Mouse (Mus musculus) lung, embryonic 15.5 days (tissue): ENCODE data around the gene Tctn3. TPM values are rescaled to one million over a fixed set of nuclear protein-coding genes. Genes with fewer than 3 reads are reported as not detected.
"Not testable (repeated sequence)": the region's sequence is repeated elsewhere in the genome, so short reads cannot be mapped to it uniquely, and the experiment has no call there.

Source experiments
- ATAC-seq: fragments of 200-750 bp; cut with Nextera tagmentation; 2 replicates; pipeline ENCODE4 v1.8.0; 2017; ENCODE audit warnings: moderate number of reproducible peaks, borderline replicate concordance; ENCODE audit not compliant: low FRiP score, low TSS enrichment; ENCODE audit errors: extremely low read depth
- H3K27ac ChIP-seq: fragments of 300-500 bp; sonication (generic); 2 replicates; pipeline ENCODE4 v1.5.1; 2015; ENCODE audit warnings: moderate library complexity, mild to moderate bottlenecking, inconsistent platforms
- H3K27me3 ChIP-seq: fragments of 300-500 bp; sonication (generic); 2 replicates; pipeline ENCODE4 v1.6.1; 2015; ENCODE audit warnings: inconsistent platforms
- H3K36me3 ChIP-seq: fragments of 300-500 bp; sonication (generic); 2 replicates; pipeline ENCODE4 v1.6.1; 2015; ENCODE audit warnings: inconsistent platforms
- H3K4me1 ChIP-seq: fragments of 300-500 bp; sonication (generic); 2 replicates; pipeline ENCODE4 v1.6.1; 2015; ENCODE audit warnings: inconsistent platforms
- H3K4me2 ChIP-seq: fragments of 300-500 bp; sonication (generic); 2 replicates; pipeline ENCODE4 v1.6.1; 2015; ENCODE audit warnings: inconsistent platforms, mild to moderate bottlenecking, moderate library complexity
- H3K4me3 ChIP-seq: fragments of 300-500 bp; sonication (generic); 2 replicates; pipeline ENCODE4 v1.5.1; 2015; ENCODE audit warnings: mild to moderate bottlenecking, inconsistent platforms
- H3K9ac ChIP-seq: fragments of 300-500 bp; sonication (generic); 2 replicates; pipeline ENCODE4 v1.6.1; 2015; ENCODE audit warnings: inconsistent platforms
- H3K9me3 ChIP-seq: fragments of 300-500 bp; sonication (generic); 2 replicates; pipeline ENCODE4 v1.6.1; 2016; ENCODE audit warnings: inconsistent platforms
- WGBS: fragments of 180-500 bp; shearing (Covaris S2); methylation state at CpG from one replicate; pipeline ENCODE4 v1.1.7; 2015; 5-methylcytosine and 5-hydroxymethylcytosine counted together
- polyA plus RNA-seq: library from polyadenylated mRNA; unstranded; fragments of >200 nt; fragmentation: Nextera tagmentation; extraction: Ambion mirVana; gene quantifications from 2 replicates; pipeline ENCODE4 v1.2.1, GENCODE M21; 2015

Tctn3 gene
- polyA plus RNA-seq, 1 experiment from 2014 or later = 11.8 TPM

DNA sequence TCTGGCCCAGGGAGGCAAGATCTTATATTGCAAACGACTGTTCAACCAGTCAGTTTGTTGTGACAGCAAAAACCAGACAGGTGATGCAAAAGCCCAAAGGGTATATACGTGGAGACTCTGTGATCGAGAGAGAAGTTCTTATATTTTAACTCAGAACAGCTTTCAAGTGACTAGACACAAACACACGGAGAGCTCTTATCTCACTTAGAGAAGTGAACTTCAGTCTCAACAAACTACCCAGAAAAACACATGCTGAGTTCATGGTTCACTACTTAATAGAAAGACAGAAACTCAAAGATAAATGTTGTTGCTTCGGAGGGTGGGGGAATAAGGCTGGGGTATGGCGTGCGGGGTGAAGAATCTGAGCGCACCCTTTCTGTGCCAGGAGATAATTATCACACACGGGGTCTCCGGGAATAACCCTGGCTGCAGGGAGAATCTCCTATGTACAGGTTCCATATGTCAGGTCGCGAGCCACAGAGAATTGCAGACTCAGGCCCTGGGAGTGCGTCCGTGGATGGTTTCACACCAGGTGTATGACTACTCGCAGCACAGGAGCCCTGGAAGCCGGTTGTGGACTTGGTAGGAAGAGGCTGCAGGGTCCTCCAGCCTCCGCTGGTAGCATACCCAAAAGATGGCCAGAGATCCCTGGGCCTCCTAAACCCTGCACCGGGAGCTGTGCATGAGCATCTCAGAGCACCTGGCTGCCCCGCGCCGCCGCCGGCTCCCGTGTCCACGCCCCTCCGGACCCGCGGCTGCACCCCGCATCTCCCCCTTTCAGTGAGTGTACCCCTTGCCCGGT is 24.3 kb downstream of the Tctn3 start:
- H3K27ac ChIP-seq = peak overlapping the region; percentile 3; the same call in 1 of the 2 replicates
- WGBS = under 1% methylated on average over 30 of the region's 30 CpGs

DNA sequence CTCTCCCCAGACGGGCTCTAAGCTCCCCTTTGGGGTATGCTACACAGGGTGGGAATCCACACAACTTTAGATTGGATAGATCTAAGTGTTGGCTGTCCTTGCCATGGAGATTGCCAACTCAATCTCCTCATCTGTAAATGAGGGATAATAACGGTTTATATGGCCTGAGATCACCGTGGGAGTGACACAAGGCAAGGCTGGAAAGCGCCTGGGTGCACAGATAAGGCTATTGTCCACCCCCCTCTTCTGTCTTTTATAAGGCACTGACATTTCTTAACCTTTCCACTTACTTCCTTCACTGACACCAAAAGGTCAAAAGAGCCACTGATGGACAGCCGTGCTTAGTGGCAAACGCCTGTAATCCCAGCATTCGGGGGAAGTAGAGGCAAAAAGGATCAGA is 25.1 kb downstream of the Tctn3 start:
- no peaks in the 10 kb centered on the region; the same call in none of the 2 replicates for H3K36me3 ChIP-seq
- peak overlapping the region; percentile 83 for H3K4me2 ChIP-seq
- H3K4me3 ChIP-seq = peak overlapping the region; percentile 77
- 59% methylated on average over 7 of the region's 7 CpGs for WGBS
- H3K9me3 ChIP-seq = no peaks in the 10 kb centered on the region
- no peaks in the 10 kb centered on the region for H3K27me3 ChIP-seq
- peaks cover 12% of the 10 kb centered on the region for H3K4me1 ChIP-seq
- H3K9ac ChIP-seq = 0 out of 2 replicates have a peak overlapping the region, but pooled peaks have one; percentile 64
- ATAC-seq = no peak
- no peak overlapping the region for H3K27ac ChIP-seq

More for the DNA sequence above, 24.3 kb downstream of the Tctn3 start:
- Histone ChIP-seq H3K4me3 (peak overlapping the region; percentile 77), H3K4me1 (peaks cover 12% of the 10 kb centered on the region), H3K36me3 (no peaks in the 10 kb centered on the region; the same call in none of the 2 replicates), H3K9me3 (no peaks in the 10 kb centered on the region), H3K9ac (peak overlapping the region; percentile 64), H3K4me2 (peak overlapping the region; percentile 83), H3K27me3 (no peaks in the 10 kb centered on the region)
- ATAC-seq = no peak; the same call in 1 of the 2 replicates

DNA sequence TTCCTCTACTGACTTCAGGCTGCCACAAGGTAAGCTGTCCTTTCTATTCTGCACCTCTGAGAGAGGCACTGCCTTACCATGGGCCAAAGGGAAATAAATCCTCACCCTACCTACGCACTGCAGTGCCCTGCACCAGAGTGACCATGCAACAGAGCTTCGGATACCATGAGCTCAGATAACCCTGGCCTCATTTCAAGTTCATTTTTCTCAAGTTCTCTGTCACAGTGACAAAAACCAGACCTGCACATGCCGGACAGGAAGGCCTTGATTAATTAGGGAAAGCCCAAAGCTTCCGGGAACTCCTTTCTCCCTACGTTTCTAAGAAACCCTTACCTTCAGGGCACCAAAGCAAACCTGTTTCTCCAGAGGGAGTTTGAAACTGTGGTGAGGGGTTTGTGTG is 30.4 kb downstream of the Tctn3 start:
- no peak overlapping the region for H3K4me2 ChIP-seq
- peaks cover 29% of the 10 kb centered on the region for H3K36me3 ChIP-seq
- H3K4me1 ChIP-seq = 0 out of 2 replicates have a peak, but pooled peaks cover 1% of the 10 kb centered on the region
- H3K9me3 ChIP-seq = no peaks in the 10 kb centered on the region
- 67% methylated on average over 5 of the region's 5 CpGs for WGBS
- H3K27ac ChIP-seq = no peak overlapping the region
- no peak overlapping the region for H3K9ac ChIP-seq
- H3K27me3 ChIP-seq = no peaks in the 10 kb centered on the region
- no peak for ATAC-seq
- no peak overlapping the region for H3K4me3 ChIP-seq

DNA sequence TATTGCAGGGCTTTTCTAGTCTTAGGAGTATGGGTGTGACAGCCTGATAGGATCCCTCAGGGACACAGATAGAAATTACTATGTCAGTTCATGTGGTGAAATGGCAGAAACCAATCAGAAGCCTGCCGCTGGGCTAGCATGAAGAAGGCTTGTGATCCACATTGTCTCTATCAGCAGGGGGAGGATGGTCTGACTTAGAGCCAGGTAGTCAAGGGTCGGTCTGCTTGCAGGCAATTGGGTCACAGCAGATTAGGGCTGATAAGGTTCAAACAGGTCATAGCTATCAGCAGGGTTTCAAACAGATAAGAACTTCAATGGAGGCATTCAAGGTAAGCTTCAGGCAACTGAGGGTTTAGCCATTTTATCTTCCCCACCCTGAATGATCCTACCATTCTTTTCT is 31.1 kb downstream of the Tctn3 start:
- Histone ChIP-seq H3K9me3 (no peaks in the 10 kb centered on the region), H3K27ac (no peak overlapping the region), H3K4me1 (no peaks in the 10 kb centered on the region), H3K9ac (no peak overlapping the region), H3K4me3 (no peak overlapping the region), H3K4me2 (no peak overlapping the region), H3K27me3 (no peaks in the 10 kb centered on the region), H3K36me3 (peaks cover 33% of the 10 kb centered on the region)
- WGBS = 66% methylated on average over 2 of the region's 2 CpGs
- ATAC-seq = no peak; the same call in 1 of the 2 replicates

DNA sequence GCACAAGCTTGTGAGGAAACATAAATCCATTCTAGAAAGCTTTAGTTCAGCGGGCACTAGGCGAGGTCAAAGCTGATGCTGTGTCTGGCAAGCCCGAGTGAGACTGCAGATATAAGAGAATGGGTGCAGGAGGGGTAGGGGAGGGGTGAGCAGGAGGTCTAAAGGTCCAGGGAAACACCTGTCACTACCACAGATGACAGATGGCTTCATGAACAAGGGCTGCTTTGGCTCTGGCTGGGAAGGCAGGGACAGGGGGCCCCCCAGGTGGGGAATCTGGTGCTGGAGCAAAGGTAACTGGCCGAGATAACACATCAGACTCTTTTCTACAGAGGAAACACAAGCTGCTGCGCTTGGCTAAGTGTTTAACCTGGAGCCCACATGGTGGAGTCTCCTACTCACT is 36.6 kb downstream of the Tctn3 start:
- H3K36me3 ChIP-seq = peaks cover 70% of the 10 kb centered on the region
- no peaks in the 10 kb centered on the region for H3K27me3 ChIP-seq
- H3K4me3 ChIP-seq = no peak overlapping the region
- ATAC-seq = no peak
- H3K27ac ChIP-seq = no peak overlapping the region
- no peaks in the 10 kb centered on the region for H3K4me1 ChIP-seq
- peaks cover 4% of the 10 kb centered on the region for H3K9me3 ChIP-seq
- no peak overlapping the region for H3K4me2 ChIP-seq
- no peak overlapping the region for H3K9ac ChIP-seq
- 67% methylated on average over 5 of the region's 5 CpGs for WGBS

DNA sequence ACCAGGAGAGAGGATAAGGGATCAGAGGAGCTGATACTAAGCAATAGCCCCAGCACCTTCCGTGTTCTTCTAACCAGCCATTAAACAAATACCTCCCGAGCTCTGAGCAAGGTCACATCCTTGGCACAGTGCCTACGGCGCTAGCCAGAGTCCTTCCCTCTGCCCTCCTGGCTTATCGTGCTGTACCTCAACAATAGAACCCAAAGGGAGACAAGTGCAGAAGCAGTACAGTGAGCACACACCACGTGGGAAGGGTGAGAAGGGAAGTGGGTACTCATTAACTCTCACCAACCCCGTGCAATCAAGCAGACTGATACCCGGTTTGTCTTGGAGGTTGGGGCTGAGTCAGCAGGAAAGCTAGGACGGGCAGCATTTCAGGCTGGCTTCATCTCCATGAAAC is 41.3 kb downstream of the Tctn3 start:
- Histone ChIP-seq H3K36me3 (peaks cover 83% of the 10 kb centered on the region), H3K27ac (no peak overlapping the region), H3K4me3 (no peak overlapping the region), H3K27me3 (no peaks in the 10 kb centered on the region), H3K9me3 (peaks cover 6% of the 10 kb centered on the region), H3K4me1 (no peaks in the 10 kb centered on the region), H3K4me2 (no peak overlapping the region), H3K9ac (no peak overlapping the region)
- no peak for ATAC-seq
- whole genome bisulfite sequencing = 81% methylated on average over 9 of the region's 9 CpGs

DNA sequence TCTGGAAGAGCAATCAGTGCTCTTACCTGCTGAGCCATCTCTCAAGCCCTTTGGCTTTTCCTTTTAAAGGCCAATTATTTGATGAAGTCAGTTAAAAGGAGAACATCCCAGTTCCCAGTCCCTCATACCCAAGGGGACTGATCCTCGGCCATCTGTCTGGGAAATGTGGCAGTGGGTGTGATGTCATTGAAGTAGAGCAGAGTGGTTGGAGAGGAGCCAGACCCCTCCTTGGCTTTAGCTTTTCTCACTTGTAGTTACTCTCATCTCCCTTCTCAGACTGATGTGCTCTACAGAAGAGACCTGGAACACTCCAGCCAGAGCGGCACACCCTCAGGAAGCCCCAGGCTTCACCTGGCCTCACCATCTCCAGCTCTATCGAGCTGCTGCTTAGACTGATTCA is 44.4 kb downstream of the Tctn3 start:
- 77% methylated on average over 3 of the region's 3 CpGs for WGBS
- no peak overlapping the region for H3K9ac ChIP-seq
- H3K9me3 ChIP-seq = peaks cover 6% of the 10 kb centered on the region

DNA sequence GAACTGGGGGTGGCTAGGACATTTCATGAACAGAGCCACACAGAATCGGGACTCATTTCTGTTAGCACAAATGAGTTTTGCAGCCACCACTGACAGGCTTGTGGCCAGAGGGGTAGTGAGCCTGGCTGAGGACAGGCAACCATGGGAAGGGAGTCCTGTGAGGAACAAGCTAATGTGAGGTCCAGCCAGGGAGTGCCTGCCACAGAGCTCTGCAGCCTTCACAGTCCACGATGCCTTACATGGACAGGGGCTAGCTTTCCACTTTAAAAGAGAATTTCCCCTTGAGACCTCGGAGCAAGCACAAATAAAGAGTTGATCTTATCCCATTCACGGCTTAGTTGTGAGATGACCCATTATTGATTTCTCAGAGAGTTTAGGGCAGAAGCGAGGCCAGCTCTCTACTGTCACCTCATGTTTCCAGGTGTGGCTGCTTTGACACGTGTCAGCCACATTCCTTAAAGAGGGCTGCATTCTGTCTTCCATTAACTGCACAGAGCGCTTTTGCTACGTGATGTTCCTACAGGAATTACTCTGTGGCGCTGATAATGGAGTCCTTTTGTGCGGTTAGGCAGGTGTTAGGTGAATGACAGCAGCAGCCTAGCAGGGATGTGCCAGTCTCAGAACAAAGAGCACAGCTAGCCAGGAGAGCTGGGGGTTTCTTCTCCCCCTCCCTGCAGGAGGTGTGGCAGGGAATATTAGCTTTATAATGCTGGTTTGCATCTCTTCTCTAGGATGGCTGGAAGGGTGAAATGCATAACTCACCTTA is 48.0 kb downstream of the Tctn3 start:
- no peaks in the 10 kb centered on the region for H3K4me1 ChIP-seq
- no peak overlapping the region for H3K9ac ChIP-seq
- H3K27me3 ChIP-seq = no peaks in the 10 kb centered on the region
- H3K36me3 ChIP-seq = peaks cover 62% of the 10 kb centered on the region
- no peaks in the 10 kb centered on the region for H3K9me3 ChIP-seq
- no peak overlapping the region for H3K27ac ChIP-seq
- no peak for ATAC-seq
- no peak overlapping the region for H3K4me2 ChIP-seq
- 71% methylated on average over 10 of the region's 10 CpGs for WGBS
- H3K4me3 ChIP-seq = no peak overlapping the region

More for the DNA sequence above, 44.4 kb downstream of the Tctn3 start:
- ATAC-seq = no peak
- no peak overlapping the region for H3K4me2 ChIP-seq
- no peaks in the 10 kb centered on the region for H3K27me3 ChIP-seq
- no peaks in the 10 kb centered on the region for H3K4me1 ChIP-seq
- peaks cover 83% of the 10 kb centered on the region for H3K36me3 ChIP-seq
- no peak overlapping the region for H3K27ac ChIP-seq
- no peak overlapping the region for H3K4me3 ChIP-seq

DNA sequence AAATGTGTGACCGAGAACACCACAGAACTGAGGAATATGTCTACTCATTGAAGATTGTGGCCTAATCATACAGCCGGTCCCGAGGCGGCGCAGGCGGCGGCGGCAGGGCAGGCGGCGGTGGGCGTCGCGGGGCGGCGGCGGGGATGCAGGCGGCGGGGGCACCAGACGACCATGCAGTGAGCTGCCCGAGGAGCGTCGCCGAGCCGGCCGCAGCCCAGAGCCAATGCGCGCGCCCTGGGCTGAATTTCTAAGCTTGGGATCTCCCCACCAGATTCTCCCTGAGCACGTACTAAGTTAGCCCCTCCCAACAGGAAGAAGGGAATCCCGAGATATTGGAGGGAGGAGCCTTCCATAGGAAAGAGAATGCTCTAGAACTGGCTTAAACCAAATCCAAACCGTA is 50.5 kb downstream of the Tctn3 start:
- H3K36me3 ChIP-seq = peaks cover 55% of the 10 kb centered on the region
- H3K4me2 ChIP-seq, H3K4me1 ChIP-seq, H3K27me3 ChIP-seq, H3K4me3 ChIP-seq, H3K27ac ChIP-seq, H3K9me3 ChIP-seq, ATAC-seq, H3K9ac ChIP-seq: not testable (repeated sequence)
- WGBS = 65% methylated on average over 15 of the region's 31 CpGs

DNA sequence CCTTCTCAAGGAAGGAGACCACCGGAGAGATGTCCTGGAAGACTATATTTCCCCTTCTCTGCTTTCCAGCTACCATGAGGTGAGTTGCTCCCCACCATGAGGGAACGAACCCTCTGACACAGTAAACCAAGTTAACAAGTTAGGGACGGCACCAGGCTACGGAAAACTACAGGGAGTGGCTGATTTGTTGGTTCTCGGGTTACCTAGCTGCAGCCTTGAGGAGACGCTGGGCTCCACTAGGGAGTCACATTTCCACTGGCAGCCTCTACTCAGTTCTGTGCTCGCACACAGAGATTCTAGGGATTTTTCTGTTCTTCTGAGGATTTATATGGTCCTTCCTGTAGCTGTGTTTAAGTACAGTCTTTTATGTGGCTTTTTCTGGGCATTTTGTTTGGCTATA is 56.0 kb downstream of the Tctn3 start:
- H3K4me2 ChIP-seq = no peak overlapping the region
- no peaks in the 10 kb centered on the region for H3K9me3 ChIP-seq
- H3K9ac ChIP-seq = no peak overlapping the region
- peaks cover 23% of the 10 kb centered on the region for H3K4me1 ChIP-seq
- H3K27me3 ChIP-seq = no peaks in the 10 kb centered on the region
- ATAC-seq = no peak
- WGBS = 82% methylated on average over 7 of the region's 7 CpGs
- no peak overlapping the region for H3K27ac ChIP-seq
- peaks cover 38% of the 10 kb centered on the region for H3K36me3 ChIP-seq
- no peak overlapping the region for H3K4me3 ChIP-seq

DNA sequence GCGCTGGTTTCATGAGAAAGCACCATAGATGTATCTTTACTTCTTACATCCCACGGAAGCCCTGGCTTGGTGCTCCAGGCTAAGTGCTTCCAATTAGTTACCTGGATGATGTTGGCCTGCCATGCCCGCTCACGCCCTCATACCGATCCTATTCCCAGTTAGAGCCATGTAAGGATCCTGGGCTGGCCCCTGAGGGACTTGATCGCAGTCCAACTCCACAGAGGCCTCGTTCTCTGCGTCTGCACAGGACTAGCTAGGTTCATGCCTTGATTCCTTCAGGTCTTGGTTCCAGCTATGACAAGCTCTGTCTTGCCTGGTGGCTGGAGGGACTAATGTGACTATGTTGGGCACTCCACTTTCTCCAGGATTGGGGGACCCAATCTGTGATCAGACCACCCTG is 56.9 kb downstream of the Tctn3 start:
- peaks cover 43% of the 10 kb centered on the region for H3K36me3 ChIP-seq
- H3K27ac ChIP-seq = peak overlapping the region; percentile 83
- no peak for ATAC-seq

DNA sequence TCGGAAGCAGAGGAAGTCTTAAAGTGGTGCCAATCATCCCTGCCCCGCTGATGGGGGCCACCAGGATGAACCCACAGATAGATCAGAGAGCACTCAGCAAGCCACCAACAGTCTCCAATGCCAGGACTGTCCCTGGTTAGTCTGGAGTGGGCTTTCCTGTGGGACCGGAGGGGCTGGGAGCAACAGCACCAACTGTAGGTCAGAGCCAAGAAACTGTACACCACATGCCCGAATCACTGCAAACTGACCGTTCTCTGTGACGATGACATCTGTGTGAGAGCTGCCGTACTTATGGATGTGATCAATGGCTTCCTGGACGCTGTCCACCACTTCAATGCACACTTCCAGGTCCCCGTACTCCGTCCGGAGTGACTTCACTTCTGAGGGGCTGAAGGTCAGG is 57.7 kb downstream of the Tctn3 start:
- Histone ChIP-seq H3K9ac (no peak overlapping the region), H3K27me3 (no peaks in the 10 kb centered on the region), H3K27ac (peak overlapping the region; percentile 83), H3K4me2 (no peak overlapping the region), H3K4me3 (no peak overlapping the region), H3K9me3 (no peaks in the 10 kb centered on the region), H3K36me3 (peaks cover 43% of the 10 kb centered on the region), H3K4me1 (peaks cover 26% of the 10 kb centered on the region)
- WGBS = 41% methylated on average over 11 of the region's 11 CpGs
- ATAC-seq = peak; percentile 68

More for the DNA sequence above, 56.9 kb downstream of the Tctn3 start:
- Histone ChIP-seq H3K9ac (no peak overlapping the region), H3K4me3 (no peak overlapping the region), H3K4me1 (peaks cover 23% of the 10 kb centered on the region), H3K27me3 (no peaks in the 10 kb centered on the region), H3K4me2 (no peak overlapping the region), H3K9me3 (no peaks in the 10 kb centered on the region)
- 94% methylated on average over 8 of the region's 8 CpGs for whole genome bisulfite sequencing
